In the genomic region with DNA sequence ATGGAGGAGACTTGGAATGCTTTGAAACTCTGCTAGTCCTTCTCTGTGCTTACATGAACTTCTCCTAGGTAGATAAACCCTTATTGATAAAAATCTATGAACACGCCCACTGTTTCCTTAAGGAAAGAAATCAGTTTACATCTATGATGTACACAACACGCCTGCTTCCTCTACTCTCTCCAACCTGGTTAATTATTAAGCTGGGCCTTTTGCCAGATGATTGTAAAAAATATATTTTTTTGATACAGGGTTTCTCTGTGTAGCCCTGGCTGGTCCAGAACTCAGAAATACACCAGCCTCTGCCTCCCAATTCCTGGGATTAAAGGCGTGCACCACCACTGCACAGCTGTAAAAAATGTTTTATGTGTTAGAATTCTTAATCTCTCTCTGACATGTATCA, we compare ENCODE assay signal across 31 mouse cellular contexts. TPM values are rescaled to one million over a fixed set of nuclear protein-coding genes. Genes with fewer than 3 reads are reported as not detected.
DNase-seq lines count a peak whose midpoint lies in the region; ATAC-seq and TF ChIP-seq lines count a peak whose summit lies in the region.
"Had no signal": no experiment of that assay in that cellular context is flagged by ENCODE, and none has a peak within 500 bp of the region (broad histone marks: within the 10 kb centered on the region; RNA-seq: fewer than 3 reads in every experiment).

No protein-coding gene starts in this region.

- no peak overlapping the region for H3K27ac ChIP-seq in kidney, adult 2 months (ENCODE audit: insufficient read depth, low read depth, low read length)
- H3K27ac ChIP-seq in kidney, embryonic 16.5 days (ENCODE audit: low read length), result no peak overlapping the region
- no peak overlapping the region for H3K27ac ChIP-seq in intestine, embryonic 15.5 days
- H3K27ac ChIP-seq in stomach, postnatal 0 days (replicated peaks), result no peak overlapping the region
- H3K27ac ChIP-seq: embryonic facial prominence, embryonic 12.5 days; embryonic facial prominence, embryonic 15.5 days; gastrocnemius, adult 2 months; hindbrain, embryonic 12.5 days; hindbrain, embryonic 15.5 days had no signal

- TF ChIP-seq CTCF in kidney, adult 2 months (conservative IDR thresholded peaks at IDR 0.05; ENCODE audit: insufficient read depth, insufficient read length, low read depth, low read length), result no peak
- TF ChIP-seq CTCF in stomach, postnatal 0 days (IDR thresholded peaks at IDR 0.05; ENCODE audit: low read depth), result no peak

- no peak overlapping the region for H3K4me2 ChIP-seq in kidney, embryonic 16.5 days (replicated peaks; ENCODE audit: low read depth, low read length)
- no peak overlapping the region for H3K4me2 ChIP-seq in intestine, embryonic 15.5 days (replicated peaks)
- no peak overlapping the region for H3K4me2 ChIP-seq in stomach, postnatal 0 days (replicated peaks; ENCODE audit: low read depth)
- H3K4me2 ChIP-seq: embryonic facial prominence, embryonic 12.5 days; embryonic facial prominence, embryonic 15.5 days; heart, embryonic 11.5 days; hindbrain, embryonic 12.5 days; hindbrain, embryonic 15.5 days had no signal

- peak; percentile 37 for DNase-seq in kidney, adult 2 months
- peak; percentile 64 for DNase-seq in large intestine, adult 2 months (ENCODE audit: low read depth, low spot score)
- DNase-seq in stomach, postnatal 0 days (ENCODE audit: low spot score), result no peak
- DNase-seq in cerebellum, postnatal 25 days, result no peak
- DNase-seq: adrenal gland, adult 8-10 months; adrenal gland, postnatal 36 days; cerebellum, adult 18-20 months; cerebellum, adult 9-10 months; cerebellum, postnatal 14 days; forebrain, postnatal 0 days; gastrocnemius, adult 2 months; gastrocnemius, postnatal 14 days; heart, adult 11 months had no signal

- peaks cover 7% of the 10 kb centered on the region; the same call in 1 of the 2 replicates for H3K4me1 ChIP-seq in kidney, adult 2 months (ENCODE audit: control insufficient read depth, insufficient read depth, low read length)
- H3K4me1 ChIP-seq in kidney, embryonic 16.5 days (ENCODE audit: insufficient read depth, low read length), result no peaks in the 10 kb centered on the region
- no peaks in the 10 kb centered on the region for H3K4me1 ChIP-seq in intestine, embryonic 15.5 days (replicated peaks)
- no peaks in the 10 kb centered on the region for H3K4me1 ChIP-seq in stomach, postnatal 0 days (replicated peaks; ENCODE audit: control insufficient read depth, insufficient read depth)
- H3K4me1 ChIP-seq: embryonic facial prominence, embryonic 12.5 days; embryonic facial prominence, embryonic 15.5 days; hindbrain, embryonic 12.5 days; hindbrain, embryonic 15.5 days had no signal

- no peak for TF ChIP-seq POLR2A in kidney, adult 2 months (IDR thresholded peaks at IDR 0.05; ENCODE audit: low read depth, low read length)

- H3K27me3 ChIP-seq in kidney, adult 2 months (replicated peaks; ENCODE audit: control insufficient read depth, insufficient read depth, low read length), result no peaks in the 10 kb centered on the region
- no peaks in the 10 kb centered on the region for H3K27me3 ChIP-seq in kidney, embryonic 16.5 days (ENCODE audit: insufficient read depth, low read length)
- H3K27me3 ChIP-seq in intestine, embryonic 15.5 days (replicated peaks), result no peaks in the 10 kb centered on the region
- H3K27me3 ChIP-seq in stomach, postnatal 0 days (ENCODE audit: control insufficient read depth, insufficient read depth, low read length), result no peaks in the 10 kb centered on the region
- H3K27me3 ChIP-seq: CH12.LX; embryonic facial prominence, embryonic 12.5 days; embryonic facial prominence, embryonic 15.5 days; hindbrain, embryonic 12.5 days; hindbrain, embryonic 15.5 days; Patski had no signal

- no peak overlapping the region for H3K4me3 ChIP-seq in kidney, adult 2 months (ENCODE audit: insufficient read depth, low read depth, low read length)
- no peak overlapping the region for H3K4me3 ChIP-seq in kidney, embryonic 16.5 days (ENCODE audit: low read length)
- H3K4me3 ChIP-seq in intestine, embryonic 15.5 days (replicated peaks), result no peak overlapping the region
- H3K4me3 ChIP-seq in stomach, postnatal 0 days (ENCODE audit: low read depth, low read length), result no peak overlapping the region
- H3K4me3 ChIP-seq: embryonic facial prominence, embryonic 12.5 days; embryonic facial prominence, embryonic 15.5 days; gastrocnemius, adult 2 months; hindbrain, embryonic 12.5 days; hindbrain, embryonic 15.5 days had no signal

- TF ChIP-seq EP300 in stomach, postnatal 0 days (optimal IDR thresholded peaks at IDR 0.05), result no peak

- no peaks in the 10 kb centered on the region for H3K9me3 ChIP-seq in kidney, embryonic 16.5 days (ENCODE audit: low read length)
- no peaks in the 10 kb centered on the region for H3K9me3 ChIP-seq in intestine, embryonic 15.5 days
- H3K9me3 ChIP-seq in stomach, postnatal 0 days (ENCODE audit: control insufficient read depth, low read length), result no peaks in the 10 kb centered on the region
- H3K9me3 ChIP-seq: embryonic facial prominence, embryonic 12.5 days; embryonic facial prominence, embryonic 15.5 days; G1E; hindbrain, embryonic 12.5 days; hindbrain, embryonic 15.5 days had no signal

- WGBS in kidney, adult 2 months, result 66% methylated on average over 3 of the region's 3 CpGs
- WGBS in kidney, embryonic 16.5 days, result 75% methylated on average over 3 of the region's 3 CpGs
- WGBS in intestine, embryonic 15.5 days, result 64% methylated on average over 3 of the region's 3 CpGs
- 26% methylated on average over 3 of the region's 3 CpGs for WGBS in large intestine, adult 2 months
- 52% methylated on average over 3 of the region's 3 CpGs for WGBS in stomach, postnatal 0 days

- ATAC-seq in kidney, embryonic 16.5 days (ENCODE audit: low FRiP score, low TSS enrichment), result no peak
- ATAC-seq in intestine, embryonic 15.5 days, result 0 out of 2 replicates have a peak, but pooled peaks have one; percentile 47
- peak; percentile 53; the same call in 1 of the 2 replicates for ATAC-seq in stomach, postnatal 0 days (ENCODE audit: low FRiP score, low TSS enrichment)
- ATAC-seq in megakaryocyte-erythroid progenitor cell, adult 5-6 weeks (replicated peaks; ENCODE audit: low FRiP score, low TSS enrichment, poor library complexity, severe bottlenecking), result no peak
- ATAC-seq: forebrain, embryonic 14.5 days; forebrain, postnatal 0 days; Patski had no signal

- no peak overlapping the region for H3K9ac ChIP-seq in kidney, embryonic 16.5 days (replicated peaks; ENCODE audit: low read length)
- H3K9ac ChIP-seq in intestine, embryonic 15.5 days, result no peak overlapping the region
- H3K9ac ChIP-seq in stomach, postnatal 0 days (ENCODE audit: low read length), result no peak overlapping the region
- H3K9ac ChIP-seq: embryonic facial prominence, embryonic 12.5 days; embryonic facial prominence, embryonic 15.5 days; forebrain, postnatal 0 days; hindbrain, embryonic 12.5 days; hindbrain, embryonic 15.5 days had no signal

- H3K36me3 ChIP-seq in kidney, adult 2 months (ENCODE audit: control insufficient read depth, insufficient read depth, low read length), result no peaks in the 10 kb centered on the region
- no peaks in the 10 kb centered on the region for H3K36me3 ChIP-seq in kidney, embryonic 16.5 days (ENCODE audit: insufficient read depth, low read length)
- H3K36me3 ChIP-seq in intestine, embryonic 15.5 days, result no peaks in the 10 kb centered on the region
- no peaks in the 10 kb centered on the region for H3K36me3 ChIP-seq in stomach, postnatal 0 days (ENCODE audit: control insufficient read depth, insufficient read depth, low read length)
- H3K36me3 ChIP-seq: G1E had no signal

RNA-seq across cellular contexts. Expression of a gene that starts 19.1 kb away (rescaled TPM):
- polyA plus RNA-seq in kidney, adult 2 months (2012; rRNA removed), result 4.6 and 5.1 TPM in 2 replicates
- 0.17 and 0.24 TPM in 2 replicates for polyA plus RNA-seq in kidney, embryonic 16.5 days (2015; fragmentation: Nextera tagmentation; extraction: Ambion mirVana)
- 0.14 TPM in 1 of 2 replicates, not detected in the other for polyA plus RNA-seq in intestine, embryonic 15.5 days (2015; fragmentation: Nextera tagmentation; extraction: Ambion mirVana)
- 1.3 and 2.3 TPM in 2 replicates for polyA plus RNA-seq in large intestine, adult 2 months (2012; rRNA removed)
- polyA plus RNA-seq in stomach, postnatal 0 days (2015; fragmentation: Nextera tagmentation; extraction: Ambion mirVana), result 0.10 and 0.22 TPM in 2 replicates
- total RNA-seq in megakaryocyte-erythroid progenitor cell, adult 5-6 weeks (2014; fragmentation: Nextera tagmentation), result 0.84 and 4.3 TPM in 2 replicates
- 1.4 and 11.3 TPM in 2 replicates for total RNA-seq in megakaryocyte-erythroid progenitor cell, adult 5-6 weeks (2017)
- polyA plus RNA-seq: embryonic facial prominence, embryonic 12.5 days; forebrain, embryonic 11.5 days; forebrain, postnatal 0 days; G1E; heart, embryonic 11.5 days had no signal

RNA-seq across cellular contexts. Expression of a gene that starts 39.0 kb away (rescaled TPM):
- polyA plus RNA-seq in kidney, adult 2 months (2012; rRNA removed), result 0.23 and 0.37 TPM in 2 replicates
- 0.36 and 0.49 TPM in 2 replicates for polyA plus RNA-seq in kidney, embryonic 16.5 days (2015; fragmentation: Nextera tagmentation; extraction: Ambion mirVana)
- polyA plus RNA-seq in intestine, embryonic 15.5 days (2015; fragmentation: Nextera tagmentation; extraction: Ambion mirVana), result 0.10 and 0.11 TPM in 2 replicates
- not detected in 2 replicates for polyA plus RNA-seq in large intestine, adult 2 months (2012; rRNA removed)
- 0.02 and 0.08 TPM in 2 replicates for polyA plus RNA-seq in stomach, postnatal 0 days (2015; fragmentation: Nextera tagmentation; extraction: Ambion mirVana)
- total RNA-seq in megakaryocyte-erythroid progenitor cell, adult 5-6 weeks (2014; fragmentation: Nextera tagmentation), result not detected in 2 replicates
- total RNA-seq in megakaryocyte-erythroid progenitor cell, adult 5-6 weeks (2017), result not detected in 2 replicates
- total RNA-seq: CH12.LX; common myeloid progenitor, adult 5-6 weeks; gastrocnemius, adult 2 months; gastrocnemius, postnatal 14 days; gastrocnemius, postnatal 4 days; heart, adult 8-10 months; heart, postnatal 25 days; hematopoietic stem cell, adult 5-6 weeks had no signal
- polyA plus RNA-seq: forebrain, embryonic 11.5 days; G1E had no signal

Comparison
In these comparisons a context has a peak if more than half of its experiments do, and no peak if none do; other contexts are left out.
1. DNase-seq: peak in kidney, adult 2 months (single experiment) and large intestine, adult 2 months (single experiment); none in stomach, postnatal 0 days (single experiment) and cerebellum, postnatal 25 days (0 of 2).
2. ATAC-seq: peak in intestine, embryonic 15.5 days (single experiment) and stomach, postnatal 0 days (single experiment); none in kidney, embryonic 16.5 days (single experiment) and megakaryocyte-erythroid progenitor cell, adult 5-6 weeks (single experiment).